Mouse (Mus musculus) forebrain, embryonic 13.5 days (tissue): ENCODE results near the gene Gbp8. TPM values are rescaled to one million over a fixed set of nuclear protein-coding genes. Genes with fewer than 3 reads are reported as not detected.

Source experiments
- ATAC-seq: fragments of 200-750 bp; cut with Nextera tagmentation; 2 replicates; pipeline ENCODE4 v1.8.0; 2017
- H3K27ac ChIP-seq: fragments of 300-500 bp; sonication (generic); 2 replicates; pipeline ENCODE4 v1.5.1; 2015; ENCODE audit warnings: inconsistent platforms, mild to moderate bottlenecking, moderate library complexity
- H3K27me3 ChIP-seq: fragments of 300-500 bp; sonication (generic); 2 replicates; pipeline ENCODE4 v1.6.1; 2015; ENCODE audit warnings: mild to moderate bottlenecking, inconsistent platforms
- H3K36me3 ChIP-seq: fragments of 300-500 bp; sonication (generic); 2 replicates; pipeline ENCODE4 v1.6.1; 2015; ENCODE audit warnings: mild to moderate bottlenecking, inconsistent platforms; ENCODE audit not compliant: poor library complexity, severe bottlenecking
- H3K4me1 ChIP-seq: fragments of 300-500 bp; sonication (generic); 2 replicates; pipeline ENCODE4 v1.6.1; 2015; ENCODE audit warnings: inconsistent platforms
- H3K4me2 ChIP-seq: fragments of 300-500 bp; sonication (generic); 2 replicates; pipeline ENCODE4 v1.6.1; 2015; ENCODE audit warnings: inconsistent platforms, mild to moderate bottlenecking, moderate library complexity
- H3K4me3 ChIP-seq: fragments of 300-500 bp; sonication (generic); 2 replicates; pipeline ENCODE4 v1.5.1; 2015; ENCODE audit warnings: mild to moderate bottlenecking, inconsistent platforms
- H3K9ac ChIP-seq: fragments of 300-500 bp; sonication (generic); 2 replicates; pipeline ENCODE4 v1.6.1; 2015; ENCODE audit warnings: mild to moderate bottlenecking, inconsistent platforms
- H3K9me3 ChIP-seq: fragments of 300-500 bp; sonication (generic); replicated peaks from 2 replicates; pipeline ENCODE4 v1.6.1; 2016; ENCODE audit warnings: inconsistent platforms
- WGBS: fragments of 180-500 bp; shearing (Covaris S2); methylation state at CpG from one replicate; pipeline ENCODE4 v1.1.7; 2015; 5-methylcytosine and 5-hydroxymethylcytosine counted together
- polyA plus RNA-seq: library from polyadenylated mRNA; unstranded; fragments of >200 nt; fragmentation: Nextera tagmentation; extraction: Ambion mirVana; gene quantifications from 2 replicates; pipeline ENCODE4 v1.2.1, GENCODE M21; 2015

The Gbp8 gene
- polyA plus RNA-seq, 1 experiment from 2014 or later = 0.22 TPM

DNA sequence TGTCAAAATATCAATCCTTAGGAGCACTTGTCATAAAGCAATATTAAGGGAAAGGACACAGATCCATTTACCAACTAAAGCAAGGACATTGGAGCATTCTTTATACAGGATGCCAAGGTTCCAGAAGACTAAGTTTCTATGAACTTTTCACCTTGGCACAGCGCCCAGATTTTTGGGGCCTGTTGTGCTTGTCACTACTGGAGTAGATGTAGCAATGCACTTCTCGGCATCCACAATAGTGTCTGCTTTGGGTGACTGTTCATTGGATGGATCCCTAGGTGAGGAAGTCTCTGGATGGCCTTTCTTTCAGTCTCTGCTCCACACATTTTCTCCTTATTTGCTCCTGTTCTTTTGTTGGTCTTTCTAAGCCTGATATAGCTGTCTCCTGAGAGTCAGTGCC lies 107.0 kb downstream of the Gbp8 start:
- Histone ChIP-seq H3K4me2 (no peak overlapping the region), H3K4me3 (no peak overlapping the region), H3K27me3 (no peaks in the 10 kb centered on the region), H3K4me1 (no peaks in the 10 kb centered on the region), H3K9ac (no peak overlapping the region), H3K36me3 (no peaks in the 10 kb centered on the region), H3K27ac (no peak overlapping the region), H3K9me3 (no peaks in the 10 kb centered on the region)
- ATAC-seq = no peak
- whole genome bisulfite sequencing = 88% methylated on average over 2 of the region's 2 CpGs

DNA sequence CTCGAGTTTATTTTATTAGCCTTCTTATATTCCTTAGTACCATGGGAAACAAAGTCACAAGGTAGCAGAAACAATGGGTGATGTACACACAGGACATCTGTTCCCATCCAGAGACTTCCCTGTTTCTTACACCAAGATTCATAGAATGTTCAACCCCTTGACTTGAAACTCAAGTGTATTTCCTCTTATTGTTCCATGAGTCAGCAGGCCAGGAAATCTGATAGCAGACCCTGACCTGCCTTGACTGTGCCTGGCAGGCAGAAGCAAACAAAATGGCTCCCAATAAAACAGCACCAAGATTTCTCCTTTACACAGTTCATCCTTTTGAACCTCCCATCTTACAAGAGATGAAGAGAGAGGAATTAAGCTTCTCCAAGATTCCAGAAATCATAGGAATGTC lies 126.8 kb downstream of the Gbp8 start:
- no peak for ATAC-seq
- Histone ChIP-seq H3K4me3 (no peak overlapping the region), H3K4me2 (no peak overlapping the region), H3K27ac (no peak overlapping the region), H3K36me3 (no peaks in the 10 kb centered on the region), H3K27me3 (no peaks in the 10 kb centered on the region), H3K9me3 (peaks cover 14% of the 10 kb centered on the region), H3K4me1 (no peaks in the 10 kb centered on the region), H3K9ac (no peak overlapping the region)
- WGBS = 82% methylated on average over 1 of the region's 1 CpGs

DNA sequence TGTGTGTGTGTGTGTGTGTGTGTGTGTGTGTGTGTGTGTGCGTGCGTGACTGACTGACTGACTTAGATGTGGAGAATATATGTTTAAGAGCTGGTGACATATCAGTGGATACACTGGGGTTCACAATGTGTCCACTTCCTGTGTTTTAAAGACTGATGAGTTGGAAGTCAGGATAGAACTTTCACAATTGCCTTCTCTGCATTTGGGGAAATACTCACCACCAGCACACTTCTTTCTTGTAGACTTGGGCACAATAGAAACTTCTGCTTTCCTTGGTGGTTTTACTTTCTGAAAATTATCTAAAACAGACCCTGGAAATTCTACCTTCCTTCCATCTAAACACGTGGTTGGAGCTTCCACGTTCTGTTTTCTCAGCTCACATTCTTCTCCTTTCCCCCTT lies 127.8 kb downstream of the Gbp8 start:
- 79% methylated on average over 4 of the region's 4 CpGs for WGBS
- Histone ChIP-seq H3K4me1 (no peaks in the 10 kb centered on the region), H3K4me3 (no peak overlapping the region), H3K36me3 (no peaks in the 10 kb centered on the region), H3K9ac (no peak overlapping the region), H3K27me3 (no peaks in the 10 kb centered on the region), H3K4me2 (no peak overlapping the region), H3K9me3 (peaks cover 14% of the 10 kb centered on the region; the same call in 1 of the 2 replicates), H3K27ac (no peak overlapping the region)
- ATAC-seq = no peak

DNA sequence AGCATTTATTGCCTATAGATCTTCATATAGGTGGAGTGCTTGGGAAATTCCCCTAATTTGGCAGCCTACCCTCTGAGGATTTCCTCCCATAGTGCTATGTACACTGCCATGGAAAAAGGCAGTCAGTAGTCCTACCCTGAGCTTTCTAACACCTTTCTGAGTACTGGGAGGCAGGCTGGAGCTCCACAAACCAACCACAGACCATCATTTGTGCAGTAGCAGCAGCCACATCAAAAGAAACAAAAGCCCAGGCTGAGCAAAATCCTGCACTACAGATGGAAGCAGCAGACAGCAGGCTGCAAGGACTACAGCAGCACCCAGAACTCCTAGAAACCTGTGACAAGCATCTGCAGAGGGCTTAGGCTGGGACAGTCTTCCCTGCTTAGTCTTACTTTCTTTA lies 129.0 kb downstream of the Gbp8 start:
- no peak overlapping the region for H3K4me2 ChIP-seq
- no peak for ATAC-seq
- no peaks in the 10 kb centered on the region for H3K36me3 ChIP-seq
- peaks cover 14% of the 10 kb centered on the region; the same call in 1 of the 2 replicates for H3K9me3 ChIP-seq
- no peaks in the 10 kb centered on the region for H3K27me3 ChIP-seq
- no peak overlapping the region for H3K27ac ChIP-seq
- H3K4me3 ChIP-seq = no peak overlapping the region
- H3K4me1 ChIP-seq = no peaks in the 10 kb centered on the region
- no peak overlapping the region for H3K9ac ChIP-seq

DNA sequence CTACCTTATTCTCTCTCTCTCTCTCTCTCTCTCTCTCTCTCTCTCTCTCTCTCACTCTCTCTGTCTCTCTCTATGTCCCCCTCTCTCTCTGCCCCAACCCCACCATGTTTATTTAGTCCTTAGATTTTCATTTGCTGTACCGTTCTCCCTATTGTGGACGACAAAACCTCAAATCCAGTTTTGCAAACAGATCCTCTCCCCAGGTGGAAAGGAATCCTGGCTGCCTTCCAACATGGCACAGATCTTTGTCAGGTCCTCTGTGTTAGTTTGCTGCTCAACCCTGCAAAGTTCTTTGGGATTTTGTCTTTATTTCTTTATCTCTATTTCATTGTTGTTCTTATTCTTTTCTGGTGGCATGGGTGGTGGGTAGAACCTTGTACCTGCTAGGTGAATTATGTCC lies 149.9 kb downstream of the Gbp8 start:
- no peaks in the 10 kb centered on the region for H3K4me1 ChIP-seq
- ATAC-seq = no peak
- 89% methylated on average over 2 of the region's 2 CpGs for WGBS

DNA sequence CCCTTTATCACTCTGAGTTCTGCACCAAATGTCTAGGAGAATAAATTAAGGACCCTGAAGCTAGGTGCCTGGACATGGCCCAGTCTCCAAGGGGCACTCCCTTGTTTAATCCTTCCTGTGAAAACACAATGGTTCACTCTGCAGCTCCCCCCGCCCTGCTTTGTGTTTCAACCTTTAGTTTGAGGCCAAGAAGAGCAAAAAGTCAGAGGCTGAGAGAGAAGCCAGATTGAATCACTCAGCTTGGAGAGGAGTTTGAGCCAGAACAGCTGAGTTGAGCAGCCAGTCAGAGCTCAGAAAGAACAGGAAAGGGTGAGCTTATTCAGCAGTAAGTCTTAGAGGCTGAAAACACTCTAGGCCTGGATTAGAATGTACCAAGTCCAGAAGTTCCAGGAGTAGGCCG lies 151.3 kb downstream of the Gbp8 start:
- Histone ChIP-seq H3K4me2 (no peak overlapping the region), H3K4me3 (no peak overlapping the region), H3K9me3 (0 out of 2 replicates have a peak, but pooled peaks cover 8% of the 10 kb centered on the region), H3K4me1 (no peaks in the 10 kb centered on the region), H3K36me3 (no peaks in the 10 kb centered on the region), H3K27me3 (no peaks in the 10 kb centered on the region), H3K27ac (no peak overlapping the region), H3K9ac (no peak overlapping the region)
- ATAC-seq = no peak
- 58% methylated on average over 2 of the region's 2 CpGs for WGBS

More for the DNA sequence above, 149.9 kb downstream of the Gbp8 start:
- H3K4me2 ChIP-seq = no peak overlapping the region
- H3K27me3 ChIP-seq = no peaks in the 10 kb centered on the region
- H3K4me3 ChIP-seq = no peak overlapping the region
- H3K27ac ChIP-seq = no peak overlapping the region
- no peak overlapping the region for H3K9ac ChIP-seq
- H3K36me3 ChIP-seq = no peaks in the 10 kb centered on the region
- H3K9me3 ChIP-seq = 0 out of 2 replicates have a peak, but pooled peaks cover 8% of the 10 kb centered on the region

DNA sequence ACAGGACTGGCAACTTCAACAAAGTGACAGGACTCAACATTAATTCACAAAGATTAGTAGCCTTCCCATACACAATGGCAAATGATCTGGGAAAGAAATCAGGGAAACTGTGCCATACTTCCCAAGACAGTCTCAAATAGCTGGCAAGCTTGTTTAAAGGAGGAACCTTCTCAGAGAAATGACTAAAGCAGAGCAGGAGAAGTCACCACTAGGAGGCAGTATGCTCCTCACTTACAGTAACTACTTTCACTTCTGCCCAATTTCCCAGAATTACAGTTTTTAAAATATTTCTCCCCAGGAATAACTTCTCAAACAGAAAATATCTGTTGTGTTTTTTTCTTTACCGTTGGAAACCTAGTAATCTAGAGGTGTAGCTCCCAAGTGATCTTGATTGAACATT lies 152.6 kb downstream of the Gbp8 start:
- ATAC-seq = no peak
- Histone ChIP-seq H3K27ac (no peak overlapping the region), H3K9me3 (0 out of 2 replicates have a peak, but pooled peaks cover 8% of the 10 kb centered on the region), H3K4me3 (no peak overlapping the region), H3K36me3 (no peaks in the 10 kb centered on the region), H3K4me1 (no peaks in the 10 kb centered on the region), H3K9ac (no peak overlapping the region), H3K4me2 (no peak overlapping the region), H3K27me3 (no peaks in the 10 kb centered on the region)
- 62% methylated on average over 1 of the region's 1 CpGs for WGBS

DNA sequence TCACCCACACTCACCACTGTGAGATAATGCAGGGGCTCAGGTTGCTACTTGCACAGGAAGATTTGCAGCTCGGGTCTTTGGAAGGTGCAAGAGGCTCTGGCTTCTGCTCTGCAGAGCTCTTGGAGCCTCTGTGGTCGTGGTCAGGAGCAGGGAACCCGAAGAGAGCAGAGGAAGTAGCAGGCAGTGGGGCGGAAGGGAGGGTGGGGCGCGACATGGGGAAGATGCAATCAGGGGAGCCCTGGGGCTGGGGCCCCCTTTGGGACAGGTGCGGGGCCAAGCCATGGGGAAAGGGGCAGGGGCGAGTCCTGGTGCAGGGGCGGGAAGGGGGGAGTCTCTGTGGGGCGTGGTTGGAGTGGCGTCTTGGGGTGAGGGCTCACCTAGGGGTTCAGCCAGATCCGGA lies 156.8 kb downstream of the Gbp8 start, which contains the start of gene Abcg3:
Abcg3 (minus strand) TSS at position 184 of the 400 bp plus-strand sequence.
- ATAC-seq = no peak
- Histone ChIP-seq H3K4me3 (no peak within 1 kb of the TSS), H3K9ac (no peak within 1 kb of the TSS), H3K9me3 (no peaks in the 10 kb centered on the region), H3K27ac (no peak within 1 kb of the TSS), H3K4me2 (no peak within 1 kb of the TSS), H3K27me3 (no peaks in the 10 kb centered on the region), H3K4me1 (no peaks in the 10 kb centered on the region), H3K36me3 (no peaks in the 10 kb centered on the region)
- 39% methylated on average over 12 of the region's 12 CpGs for WGBS

DNA sequence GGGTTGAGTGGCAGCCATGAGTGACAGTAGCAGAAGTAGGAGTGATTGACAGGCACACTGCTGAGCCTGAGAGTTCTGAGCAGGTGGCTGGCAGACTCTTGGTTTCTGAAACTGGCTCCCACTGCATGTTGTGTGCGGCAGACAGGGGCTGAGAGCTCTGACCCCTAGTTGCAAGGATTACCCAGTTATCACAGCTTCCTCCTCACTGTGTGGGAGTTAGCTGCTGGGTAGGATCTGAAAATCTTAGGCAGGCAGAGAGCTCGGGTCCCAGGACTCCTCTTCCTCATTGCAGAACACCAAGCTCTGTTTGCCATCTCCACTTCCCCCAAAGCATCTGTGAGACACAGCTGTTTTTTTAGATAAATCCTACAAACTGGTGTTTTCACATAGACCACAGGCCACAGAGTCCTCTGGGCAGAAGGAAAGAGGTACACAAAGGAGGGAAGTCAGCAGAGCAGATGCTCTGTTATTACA lies 160.3 kb downstream of the Gbp8 start:
- H3K27ac ChIP-seq = no peak overlapping the region
- no peaks in the 10 kb centered on the region for H3K27me3 ChIP-seq
- no peak overlapping the region for H3K4me3 ChIP-seq
- H3K9ac ChIP-seq = no peak overlapping the region
- ATAC-seq = no peak
- H3K4me1 ChIP-seq = no peaks in the 10 kb centered on the region
- H3K36me3 ChIP-seq = no peaks in the 10 kb centered on the region
- H3K4me2 ChIP-seq = no peak overlapping the region
- no peaks in the 10 kb centered on the region for H3K9me3 ChIP-seq
- WGBS = 75% methylated on average over 2 of the region's 2 CpGs

Other genes starting within 250 kb of the Gbp8 start
- 0.29 and 0.30 TPM in 2 replicates for gene Abcg3, start 156.8 kb downstream of the Gbp8 start, polyA plus RNA-seq
- 0.57 and 0.74 TPM in 2 replicates for gene Gbp9, start within 50 bp of the Gbp8 start, polyA plus RNA-seq
- 0.38 and 0.83 TPM in 2 replicates for gene Gbp4, start within 50 bp of the Gbp8 start, polyA plus RNA-seq
- 0.18 and 0.62 TPM in 2 replicates for gene Gbp10, start 100.0 kb upstream of the Gbp8 start, polyA plus RNA-seq
- 0.12 TPM in 1 of 2 replicates, not detected in the other for gene Gm43302, start 154.2 kb upstream of the Gbp8 start, polyA plus RNA-seq
- gene Gbp6, start 154.2 kb upstream of the Gbp8 start, polyA plus RNA-seq = 0.48 and 0.76 TPM in 2 replicates